Mouse (Mus musculus): ENCODE data around the gene Fgf12.

GRCm38 (mm10) chr16:28696851-28697250 lies 56.0 kb downstream of the Fgf12 start:
- TF ChIP-seq EP300 (IDR thresholded peaks at IDR 0.05; ENCODE audit: low read depth) (no peak), CTCF (IDR thresholded peaks at IDR 0.05; ENCODE audit: low read depth) (no peak)
